Mouse (Mus musculus) neutrophil, adult 65 days (primary cell): Measurements from ENCODE around the gene Gm9602. TPM values are rescaled to one million over a fixed set of nuclear protein-coding genes. Genes with fewer than 3 reads are reported as not detected.

Source experiments
- total RNA-seq: library from RNA; stranded (reverse); gene quantifications from 2 replicates; pipeline ENCODE4 v1.2.4, GENCODE M21; 2023

Gm9602 gene
- not detected in 2 replicates for total RNA-seq

DNA sequence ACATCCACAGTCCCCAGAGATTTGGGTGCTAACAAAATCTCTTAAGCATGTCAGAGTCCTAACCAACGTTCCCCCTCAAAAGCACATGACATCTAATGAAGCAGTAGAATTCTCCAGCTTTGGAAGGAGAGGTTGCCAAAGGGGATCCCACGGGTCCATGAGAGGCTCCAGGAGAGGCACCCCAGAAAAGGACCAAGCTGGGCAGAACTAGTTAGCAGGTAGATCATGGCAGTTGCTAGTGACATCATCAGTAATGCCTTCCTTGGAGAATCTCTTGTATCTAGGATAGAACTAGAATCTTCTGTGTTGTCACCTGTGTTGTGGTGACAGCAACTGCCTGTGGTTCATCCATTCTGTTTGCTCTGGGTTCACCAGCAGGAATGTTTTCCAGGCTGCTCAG lies at the start of gene Gm9602:
Gene Gm9602, plus strand, starts transcription at position 301 of the 400 bp plus-strand sequence.

Other genes starting within 250 kb of the Gm9602 start
- not detected in 2 replicates for gene Gm3047, start 220.9 kb upstream of the Gm9602 start, total RNA-seq
- not detected in 2 replicates for gene Gm8159, start 144.0 kb upstream of the Gm9602 start, total RNA-seq
- not detected in 2 replicates for gene Gm3239, start 112.1 kb upstream of the Gm9602 start, total RNA-seq
- gene Gm7876, start 67.1 kb upstream of the Gm9602 start, total RNA-seq, result not detected in 2 replicates
- gene Gm3252, start 49.6 kb upstream of the Gm9602 start, total RNA-seq, result not detected in 2 replicates
- not detected in 2 replicates for gene Gm3269, start 61.8 kb downstream of the Gm9602 start, total RNA-seq
- gene Gm3264, start 79.2 kb downstream of the Gm9602 start, total RNA-seq, result not detected in 2 replicates
- not detected in 2 replicates for gene Gm3278, start 116.1 kb downstream of the Gm9602 start, total RNA-seq
- gene Gm8297, start 207.6 kb downstream of the Gm9602 start, total RNA-seq, result not detected in 2 replicates
- not detected in 2 replicates for gene Gm3298, start 239.6 kb downstream of the Gm9602 start, total RNA-seq